Mouse (Mus musculus) heart, embryonic 16.5 days (tissue): ENCODE measurements around the gene Dnah8. TPM values are rescaled to one million over a fixed set of nuclear protein-coding genes. Genes with fewer than 3 reads are reported as not detected.

Experiments used
- ATAC-seq: fragments of 200-750 bp; cut with Nextera tagmentation; replicated peaks from 2 replicates; pipeline ENCODE4 v1.8.0; 2017; ENCODE audit warnings: moderate number of reproducible peaks; ENCODE audit not compliant: insufficient read depth, low FRiP score; ENCODE audit errors: extremely low read depth
- H3K27ac ChIP-seq: fragments of 300-500 bp; sonication (generic); 2 replicates; pipeline ENCODE4 v1.5.1; 2014; ENCODE audit warnings: mild to moderate bottlenecking, low read length, control low read depth, moderate library complexity
- H3K27me3 ChIP-seq: fragments of 300-500 bp; sonication (generic); 2 replicates; pipeline ENCODE4 v1.6.1; 2014; ENCODE audit warnings: low read length, mixed read lengths; ENCODE audit not compliant: control insufficient read depth, insufficient read depth
- H3K36me3 ChIP-seq: fragments of 300-500 bp; sonication (generic); 2 replicates; pipeline ENCODE4 v1.6.1; 2014; ENCODE audit not compliant: control insufficient read depth, insufficient read depth
- H3K4me1 ChIP-seq: fragments of 300-500 bp; sonication (generic); 2 replicates; pipeline ENCODE4 v1.6.1; 2014; ENCODE audit warnings: low read length, mixed read lengths; ENCODE audit not compliant: control insufficient read depth, insufficient read depth
- H3K4me2 ChIP-seq: fragments of 300-500 bp; sonication (generic); 2 replicates; pipeline ENCODE4 v1.6.1; 2014; ENCODE audit warnings: low read depth, mild to moderate bottlenecking, control low read depth, low read length
- H3K4me3 ChIP-seq: fragments of 300-500 bp; sonication (generic); 2 replicates; pipeline ENCODE4 v1.5.1; 2014; ENCODE audit warnings: mild to moderate bottlenecking, control low read depth, low read length
- H3K9ac ChIP-seq: fragments of 300-500 bp; sonication (generic); 2 replicates; pipeline ENCODE4 v1.6.1; 2014; ENCODE audit warnings: low read length, control low read depth
- H3K9me3 ChIP-seq: fragments of 300-500 bp; sonication (generic); replicated peaks from 2 replicates; pipeline ENCODE4 v1.6.1; 2016; ENCODE audit warnings: low read length; ENCODE audit not compliant: control insufficient read depth
- WGBS: fragments of 180-500 bp; shearing (Covaris S2); extraction: QIAGEN DNeasy Blood & Tissue Kit; methylation state at CpG from one replicate; pipeline ENCODE4 v1.1.7; 2014; 5-methylcytosine and 5-hydroxymethylcytosine counted together
- polyA plus RNA-seq: library from polyadenylated mRNA; unstranded; fragments of >200 nt; fragmentation: Nextera tagmentation; extraction: Ambion mirVana; gene quantifications from 2 replicates; pipeline ENCODE4 v1.2.1, GENCODE M21; 2015

Gene Dnah8
- polyA plus RNA-seq, 1 experiment from 2014 or later: 2.9 TPM

- H3K36me3 ChIP-seq: no peaks in the 10 kb centered on the region
- no peak overlapping the region for H3K27ac ChIP-seq
- H3K27me3 ChIP-seq: peaks cover 5% of the 10 kb centered on the region
- H3K4me3 ChIP-seq: no peak overlapping the region
- no peaks in the 10 kb centered on the region for H3K9me3 ChIP-seq
- no peaks in the 10 kb centered on the region for H3K4me1 ChIP-seq
- ATAC-seq: no peak
- 68% methylated on average over 5 of the region's 5 CpGs for WGBS
- no peak overlapping the region for H3K9ac ChIP-seq
- no peak overlapping the region for H3K4me2 ChIP-seq
Measured at GRCm38 (mm10) chr17:30912536-30912935, 288.4 kb downstream of the Dnah8 start.

- H3K4me3 ChIP-seq: no peak overlapping the region
- no peaks in the 10 kb centered on the region for H3K4me1 ChIP-seq
- peaks cover 5% of the 10 kb centered on the region for H3K27me3 ChIP-seq
- no peaks in the 10 kb centered on the region for H3K9me3 ChIP-seq
- H3K36me3 ChIP-seq: no peaks in the 10 kb centered on the region
- H3K9ac ChIP-seq: no peak overlapping the region
- H3K27ac ChIP-seq: no peak overlapping the region
- no peak overlapping the region for H3K4me2 ChIP-seq
- no peak for ATAC-seq
Measured at GRCm38 (mm10) chr17:30914264-30914663, 290.1 kb downstream of the Dnah8 start.

- no peak for ATAC-seq
Measured at GRCm38 (mm10) chr17:30923566-30923965, 299.4 kb downstream of the Dnah8 start.

More at GRCm38 (mm10) chr17:30923566-30923965, 299.4 kb downstream of the Dnah8 start:
- Histone ChIP-seq H3K36me3 (no peaks in the 10 kb centered on the region), H3K4me3 (no peak overlapping the region), H3K9me3 (no peaks in the 10 kb centered on the region), H3K9ac (no peak overlapping the region), H3K4me1 (no peaks in the 10 kb centered on the region), H3K27ac (no peak overlapping the region), H3K4me2 (no peak overlapping the region), H3K27me3 (no peaks in the 10 kb centered on the region)
- WGBS: 43% methylated on average over 4 of the region's 4 CpGs

Other genes with a start within 250 kb of the Dnah8 start
- gene Btbd9, start 47.9 kb upstream of the Dnah8 start, polyA plus RNA-seq: 38.9 and 41.2 TPM in 2 replicates
- gene Glo1, start 2.5 kb downstream of the Dnah8 start, polyA plus RNA-seq: 189 and 198 TPM in 2 replicates